Mouse (Mus musculus): ENCODE measurements at regions not wholly inside any gene's neighbourhood (a gene's known extent, or its start where the extent isn't known, plus 50 kb on each side); places are given as distances from the start of the nearest gene placed in this dataset.

GRCm38 (mm10) chr10:66930563-66930962 lies 165.4 kb upstream of the Jmjd1c start:
- TF ChIP-seq CTCF (IDR thresholded peaks at IDR 0.05; ENCODE audit: control insufficient read depth, insufficient read depth, low read length): no peak
- TF ChIP-seq POLR2A (IDR thresholded peaks at IDR 0.05; ENCODE audit: borderline replicate concordance, control insufficient read depth, low read depth, low read length): no peak

All from bone marrow, adult 2 months (tissue).